Mouse (Mus musculus) hindbrain, embryonic 11.5 days (tissue): ENCODE data around the gene Acap2. TPM values are rescaled to one million over a fixed set of nuclear protein-coding genes. Genes with fewer than 3 reads are reported as not detected.
A peak's percentile ranks its signal among the peaks of the same experiment; 100 is the strongest.

Source experiments
- ATAC-seq: fragments of 200-750 bp; cut with Nextera tagmentation; 2 replicates; pipeline ENCODE4 v1.8.0; 2017; ENCODE audit warnings: mild to moderate bottlenecking, moderate TSS enrichment, moderate library complexity; ENCODE audit not compliant: low FRiP score
- DNase-seq: peaks from one replicate; pipeline ENCODE4 v3.0.0-alpha.2; 2015; ENCODE audit warnings: low spot score
- H3K27ac ChIP-seq: fragments of 300-500 bp; sonication (generic); 2 replicates; pipeline ENCODE4 v1.5.1; 2014; ENCODE audit warnings: mild to moderate bottlenecking, low read depth, low read length
- H3K27me3 ChIP-seq: fragments of 300-500 bp; sonication (generic); 2 replicates; pipeline ENCODE4 v1.6.1; 2014; ENCODE audit warnings: mild to moderate bottlenecking, low read length, moderate library complexity, mixed read lengths; ENCODE audit not compliant: control insufficient read depth, insufficient read depth
- H3K36me3 ChIP-seq: fragments of 300-500 bp; sonication (generic); 2 replicates; pipeline ENCODE4 v1.6.1; 2014; ENCODE audit warnings: mild to moderate bottlenecking, low read length, moderate library complexity, mixed read lengths; ENCODE audit not compliant: control insufficient read depth, insufficient read depth
- H3K4me1 ChIP-seq: fragments of 300-500 bp; sonication (generic); replicated peaks from 2 replicates; pipeline ENCODE4 v1.6.1; 2014; ENCODE audit warnings: low read length, mixed read lengths; ENCODE audit not compliant: control insufficient read depth, insufficient read depth
- H3K4me2 ChIP-seq: fragments of 300-500 bp; sonication (generic); replicated peaks from 2 replicates; pipeline ENCODE4 v1.6.1; 2014; ENCODE audit warnings: mild to moderate bottlenecking, low read depth, low read length
- H3K4me3 ChIP-seq: fragments of 300-500 bp; sonication (generic); 2 replicates; pipeline ENCODE4 v1.5.1; 2014; ENCODE audit warnings: low read depth, low read length
- H3K9ac ChIP-seq: fragments of 300-500 bp; sonication (generic); 2 replicates; pipeline ENCODE4 v1.6.1; 2014; ENCODE audit warnings: low read depth, low read length
- H3K9me3 ChIP-seq: fragments of 300-500 bp; sonication (generic); 2 replicates; pipeline ENCODE4 v1.6.1; 2016; ENCODE audit warnings: low read length; ENCODE audit not compliant: control insufficient read depth
- WGBS: fragments of 180-500 bp; shearing (Covaris S2); extraction: QIAGEN DNeasy Blood & Tissue Kit; methylation state at CpG from one replicate; pipeline ENCODE4 v1.1.7; 2014; 5-methylcytosine and 5-hydroxymethylcytosine counted together
- polyA plus RNA-seq: library from polyadenylated mRNA; unstranded; fragments of >200 nt; fragmentation: Nextera tagmentation; extraction: Ambion mirVana; gene quantifications from 2 replicates; pipeline ENCODE4 v1.2.1, GENCODE M21; 2014

Gene Acap2
- polyA plus RNA-seq, 1 experiment from 2014 or later = 23.4 TPM

GRCm38 (mm10) chr16:31170297-31170696 lies 30.7 kb downstream of the Acap2 start:
- DNase-seq (no peak), ATAC-seq (no peak)
- Histone ChIP-seq H3K36me3 (no peaks in the 10 kb centered on the region), H3K27ac (no peak overlapping the region), H3K4me3 (no peak overlapping the region), H3K9me3 (no peaks in the 10 kb centered on the region), H3K27me3 (no peaks in the 10 kb centered on the region), H3K9ac (no peak overlapping the region), H3K4me1 (0 out of 2 replicates have a peak, but pooled peaks cover 2% of the 10 kb centered on the region), H3K4me2 (no peak overlapping the region)
- WGBS = 93% methylated on average over 8 of the region's 8 CpGs

GRCm38 (mm10) chr16:31169596-31169995 lies 31.4 kb downstream of the Acap2 start:
- Histone ChIP-seq H3K27me3 (no peaks in the 10 kb centered on the region), H3K4me1 (0 out of 2 replicates have a peak, but pooled peaks cover 2% of the 10 kb centered on the region), H3K9me3 (no peaks in the 10 kb centered on the region), H3K36me3 (no peaks in the 10 kb centered on the region), H3K4me2 (no peak overlapping the region), H3K27ac (no peak overlapping the region), H3K4me3 (no peak overlapping the region), H3K9ac (no peak overlapping the region)
- DNase-seq (no peak), ATAC-seq (no peak)

GRCm38 (mm10) chr16:31167934-31168333 lies 33.1 kb downstream of the Acap2 start:
- H3K9me3 ChIP-seq = no peaks in the 10 kb centered on the region
- H3K4me3 ChIP-seq = no peak overlapping the region
- DNase-seq (no peak), ATAC-seq (no peak)
- no peaks in the 10 kb centered on the region for H3K36me3 ChIP-seq
- no peak overlapping the region for H3K4me2 ChIP-seq
- WGBS = 71% methylated on average over 7 of the region's 7 CpGs
- H3K4me1 ChIP-seq = 0 out of 2 replicates have a peak, but pooled peaks cover 2% of the 10 kb centered on the region
- H3K27me3 ChIP-seq = no peaks in the 10 kb centered on the region
- no peak overlapping the region for H3K27ac ChIP-seq
- no peak overlapping the region for H3K9ac ChIP-seq

GRCm38 (mm10) chr16:31167017-31167887 lies 33.8 kb downstream of the Acap2 start:
- WGBS = 57% methylated on average over 10 of the region's 10 CpGs
- peak; percentile 12 for DNase-seq
- H3K27me3 ChIP-seq = no peaks in the 10 kb centered on the region
- H3K4me3 ChIP-seq = no peak overlapping the region
- H3K27ac ChIP-seq = no peak overlapping the region
- no peaks in the 10 kb centered on the region for H3K9me3 ChIP-seq
- no peaks in the 10 kb centered on the region for H3K36me3 ChIP-seq
- H3K4me1 ChIP-seq = 0 out of 2 replicates have a peak, but pooled peaks cover 2% of the 10 kb centered on the region
- no peak for ATAC-seq
- no peak overlapping the region for H3K9ac ChIP-seq
- no peak overlapping the region for H3K4me2 ChIP-seq

GRCm38 (mm10) chr16:31165907-31166306 lies 35.1 kb downstream of the Acap2 start:
- ATAC-seq (no peak), DNase-seq (no peak)
- Histone ChIP-seq H3K9me3 (no peaks in the 10 kb centered on the region), H3K9ac (no peak overlapping the region), H3K27ac (no peak overlapping the region), H3K4me1 (0 out of 2 replicates have a peak, but pooled peaks cover 2% of the 10 kb centered on the region), H3K4me3 (no peak overlapping the region), H3K36me3 (no peaks in the 10 kb centered on the region), H3K4me2 (no peak overlapping the region), H3K27me3 (no peaks in the 10 kb centered on the region)
- 54% methylated on average over 4 of the region's 4 CpGs for WGBS

- Histone ChIP-seq H3K4me3 (no peak overlapping the region), H3K36me3 (no peaks in the 10 kb centered on the region), H3K27ac (no peak overlapping the region), H3K27me3 (no peaks in the 10 kb centered on the region), H3K4me1 (0 out of 2 replicates have a peak, but pooled peaks cover 2% of the 10 kb centered on the region), H3K4me2 (no peak overlapping the region), H3K9ac (no peak overlapping the region), H3K9me3 (no peaks in the 10 kb centered on the region)
- ATAC-seq = no peak
- 72% methylated on average over 4 of the region's 4 CpGs for WGBS
- no peak for DNase-seq
Measured at GRCm38 (mm10) chr16:31165467-31165866, 35.6 kb downstream of the Acap2 start.

GRCm38 (mm10) chr16:31164125-31164524 lies 36.9 kb downstream of the Acap2 start:
- Histone ChIP-seq H3K9me3 (no peaks in the 10 kb centered on the region), H3K27me3 (no peaks in the 10 kb centered on the region), H3K4me3 (no peak overlapping the region), H3K4me1 (0 out of 2 replicates have a peak, but pooled peaks cover 2% of the 10 kb centered on the region), H3K9ac (no peak overlapping the region), H3K36me3 (no peaks in the 10 kb centered on the region), H3K27ac (no peak overlapping the region), H3K4me2 (no peak overlapping the region)
- no peak for DNase-seq
- 90% methylated on average over 4 of the region's 4 CpGs for WGBS
- ATAC-seq = no peak

GRCm38 (mm10) chr16:31160486-31160885 lies 40.6 kb downstream of the Acap2 start:
- Histone ChIP-seq H3K9ac (no peak overlapping the region), H3K4me1 (no peaks in the 10 kb centered on the region), H3K4me3 (no peak overlapping the region), H3K4me2 (no peak overlapping the region), H3K27me3 (no peaks in the 10 kb centered on the region), H3K27ac (no peak overlapping the region), H3K36me3 (no peaks in the 10 kb centered on the region), H3K9me3 (peaks cover 10% of the 10 kb centered on the region)
- DNase-seq = no peak
- 85% methylated on average over 6 of the region's 6 CpGs for WGBS
- no peak for ATAC-seq

GRCm38 (mm10) chr16:31159491-31159890 lies 41.6 kb downstream of the Acap2 start:
- H3K4me3 ChIP-seq = no peak overlapping the region
- H3K4me1 ChIP-seq = no peaks in the 10 kb centered on the region
- ATAC-seq (no peak), DNase-seq (no peak)
- WGBS = 23% methylated on average over 2 of the region's 2 CpGs
- H3K36me3 ChIP-seq = no peaks in the 10 kb centered on the region
- H3K9ac ChIP-seq = no peak overlapping the region
- H3K27me3 ChIP-seq = no peaks in the 10 kb centered on the region
- peaks cover 10% of the 10 kb centered on the region for H3K9me3 ChIP-seq
- no peak overlapping the region for H3K4me2 ChIP-seq
- H3K27ac ChIP-seq = no peak overlapping the region
